ENCODE assay signal across 8 mouse cellular contexts in genomic region chr7:75855028-75855427, GRCm38 (mm10). TPM values are rescaled to one million over a fixed set of nuclear protein-coding genes. Genes with fewer than 3 reads are reported as not detected.
A peak's percentile ranks its signal among the peaks of the same experiment; 100 is the strongest.
DNase-seq lines count a peak whose midpoint lies in the region; ATAC-seq and TF ChIP-seq lines count a peak whose summit lies in the region.

No protein-coding gene starts in this region.

- H3K27ac ChIP-seq in heart, embryonic 15.5 days: peak overlapping the region; percentile 45
- peak overlapping the region; percentile 47 for H3K27ac ChIP-seq in bone marrow macrophage, adult 2 months (ENCODE audit: insufficient read depth, low read depth, low read length)
- H3K27ac ChIP-seq in hindbrain, embryonic 14.5 days: peak overlapping the region; percentile 80
- peak overlapping the region; percentile 72 for H3K27ac ChIP-seq in midbrain, embryonic 15.5 days

- H3K4me3 ChIP-seq in heart, embryonic 15.5 days: no peak overlapping the region
- H3K4me3 ChIP-seq in bone marrow macrophage, adult 2 months (ENCODE audit: insufficient read depth, low read length): peak overlapping the region; percentile 24; the same call in 1 of the 2 replicates
- H3K4me3 ChIP-seq in hindbrain, embryonic 14.5 days (replicated peaks; ENCODE audit: low read length): no peak overlapping the region
- no peak overlapping the region for H3K4me3 ChIP-seq in midbrain, embryonic 15.5 days

- 0 out of 2 replicates have a peak, but pooled peaks cover 3% of the 10 kb centered on the region for H3K36me3 ChIP-seq in heart, embryonic 15.5 days
- H3K36me3 ChIP-seq in hindbrain, embryonic 14.5 days (replicated peaks; ENCODE audit: control insufficient read depth, insufficient read depth): 0 out of 2 replicates have a peak, but pooled peaks cover 5% of the 10 kb centered on the region
- H3K36me3 ChIP-seq in midbrain, embryonic 15.5 days (replicated peaks): no peaks in the 10 kb centered on the region

- ATAC-seq in heart, embryonic 15.5 days (replicated peaks; ENCODE audit: insufficient number of reproducible peaks, insufficient read depth, low FRiP score, low read depth): no peak
- no peak for ATAC-seq in hindbrain, embryonic 14.5 days (ENCODE audit: low FRiP score)
- no peak for ATAC-seq in midbrain, embryonic 15.5 days (replicated peaks)

- intact Hi-C loops in heart, postnatal 36 days (cut with DNase I): no loop called here

- no peak overlapping the region for H3K9ac ChIP-seq in heart, embryonic 15.5 days
- no peak overlapping the region for H3K9ac ChIP-seq in hindbrain, embryonic 14.5 days
- H3K9ac ChIP-seq in midbrain, embryonic 15.5 days: no peak overlapping the region

- TF ChIP-seq POLR2A in bone marrow macrophage, adult 2 months (IDR thresholded peaks at IDR 0.05; ENCODE audit: borderline replicate concordance, low read depth, low read length): no peak

- 0 out of 2 replicates have a peak overlapping the region, but pooled peaks have one; percentile 18 for H3K4me2 ChIP-seq in heart, embryonic 15.5 days
- H3K4me2 ChIP-seq in hindbrain, embryonic 14.5 days (replicated peaks): peak overlapping the region; percentile 25
- peak overlapping the region; percentile 13; the same call in 1 of the 2 replicates for H3K4me2 ChIP-seq in midbrain, embryonic 15.5 days

- TF ChIP-seq CTCF in bone marrow macrophage, adult 2 months (IDR thresholded peaks at IDR 0.05; ENCODE audit: low read depth, low read length): no peak

- no peak for DNase-seq in heart, postnatal 36 days
- no peak for DNase-seq in hindbrain, embryonic 14.5 days (ENCODE audit: low spot score)
- no peak for DNase-seq in kidney, adult 8-10 months
- no peak for DNase-seq in gastrocnemius, postnatal 10 days
- no peak for DNase-seq in retina, embryonic 14.5 days (ENCODE audit: low spot score)

- peaks cover 46% of the 10 kb centered on the region for H3K4me1 ChIP-seq in heart, embryonic 15.5 days (replicated peaks)
- H3K4me1 ChIP-seq in bone marrow macrophage, adult 2 months (ENCODE audit: control insufficient read depth, insufficient read depth, low read length): peaks cover 35% of the 10 kb centered on the region
- peaks cover 48% of the 10 kb centered on the region for H3K4me1 ChIP-seq in hindbrain, embryonic 14.5 days (replicated peaks; ENCODE audit: control insufficient read depth, insufficient read depth, low read length)
- peaks cover 55% of the 10 kb centered on the region for H3K4me1 ChIP-seq in midbrain, embryonic 15.5 days

- no peaks in the 10 kb centered on the region for H3K27me3 ChIP-seq in heart, embryonic 15.5 days
- H3K27me3 ChIP-seq in hindbrain, embryonic 14.5 days (ENCODE audit: control insufficient read depth, insufficient read depth, low read length): no peaks in the 10 kb centered on the region
- H3K27me3 ChIP-seq in midbrain, embryonic 15.5 days (replicated peaks): no peaks in the 10 kb centered on the region

- 55% methylated on average over 6 of the region's 6 CpGs for WGBS in heart, embryonic 15.5 days
- 68% methylated on average over 6 of the region's 6 CpGs for WGBS in hindbrain, embryonic 14.5 days
- WGBS in midbrain, embryonic 15.5 days: 69% methylated on average over 6 of the region's 6 CpGs

- no peaks in the 10 kb centered on the region for H3K9me3 ChIP-seq in heart, embryonic 15.5 days (replicated peaks)
- H3K9me3 ChIP-seq in hindbrain, embryonic 14.5 days (ENCODE audit: control insufficient read depth, low read length): no peaks in the 10 kb centered on the region
- no peaks in the 10 kb centered on the region for H3K9me3 ChIP-seq in midbrain, embryonic 15.5 days

RNA-seq across cellular contexts. Expression of gene Klhl25, which starts 6.9 kb away (rescaled TPM):
- 7.7 and 11.5 TPM in 2 replicates for polyA plus RNA-seq in heart, embryonic 15.5 days (2015; fragmentation: Nextera tagmentation; extraction: Ambion mirVana)
- total RNA-seq in heart, postnatal 36 days (2021): 1 to 10 TPM; 4.9 to 5.4 TPM
- 6.2 and 8.1 TPM in 2 replicates for polyA plus RNA-seq in bone marrow macrophage, adult 2 months (2012; ENCODE audit: insufficient read depth, insufficient read length, missing spikeins)
- 24.4 and 29.0 TPM in 2 replicates for polyA plus RNA-seq in hindbrain, embryonic 14.5 days (2014; fragmentation: Nextera tagmentation; extraction: Ambion mirVana)
- 24.5 and 28.8 TPM in 2 replicates for polyA plus RNA-seq in midbrain, embryonic 15.5 days (2015; fragmentation: Nextera tagmentation; extraction: Ambion mirVana)
- total RNA-seq in gastrocnemius, postnatal 10 days (2021): 1 to 10 TPM; 3.5 to 5.0 TPM
